Mouse (Mus musculus): ENCODE results near the gene Gnai2.

GRCm38 (mm10) chr9:107667219-107667618, 32.1 kb upstream of the Gnai2 start:
- TF ChIP-seq POLR2A (IDR thresholded peaks at IDR 0.05; ENCODE audit: borderline replicate concordance, low read depth, low read length) (no peak), CTCF (IDR thresholded peaks at IDR 0.05; ENCODE audit: low read depth, low read length) (no peak)
